Mouse (Mus musculus): ENCODE results near the gene Psg17. TPM values are rescaled to one million over a fixed set of nuclear protein-coding genes. Genes with fewer than 3 reads are reported as not detected.
"Not testable (repeated sequence)": the region's sequence is repeated elsewhere in the genome, so short reads cannot be mapped to it uniquely, and the experiment has no call there.

The Psg17 gene
- polyA plus RNA-seq, 1 experiment from 2014 or later, result not detected

DNA sequence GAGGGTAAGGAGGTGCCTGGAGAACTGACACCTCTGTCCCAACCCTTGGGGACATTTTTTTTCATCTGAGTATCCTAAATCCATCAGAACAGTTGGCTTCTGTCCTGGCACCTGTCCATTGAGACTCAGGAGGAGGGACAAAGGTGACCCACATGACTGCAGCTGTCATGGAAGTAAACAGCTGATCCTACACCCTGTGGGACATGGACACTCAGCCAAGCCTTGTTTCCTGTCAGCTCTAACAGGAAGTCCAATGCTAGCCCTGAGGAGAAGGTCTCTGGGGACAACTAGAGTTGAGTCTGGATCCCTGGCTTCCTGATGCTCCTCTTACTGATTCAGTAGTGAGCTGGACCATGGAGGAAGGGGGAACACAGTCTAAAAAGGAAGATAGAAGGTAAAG is 30.7 kb downstream of the Psg17 start:
- H3K4me3 ChIP-seq (ENCODE audit: low read depth, low read length); H3K9ac ChIP-seq (ENCODE audit: low read length); H3K27ac ChIP-seq (ENCODE audit: low read depth, low read length); DNase-seq (ENCODE audit: low spot score); H3K4me2 ChIP-seq (ENCODE audit: low read depth); H3K27me3 ChIP-seq (ENCODE audit: control insufficient read depth, insufficient read depth, low read length); ATAC-seq (ENCODE audit: insufficient read depth, low FRiP score, low TSS enrichment); H3K4me1 ChIP-seq (ENCODE audit: control insufficient read depth, insufficient read depth, low read length); H3K9me3 ChIP-seq (ENCODE audit: control insufficient read depth, low read length); H3K36me3 ChIP-seq (ENCODE audit: control insufficient read depth, insufficient read depth, low read length): not testable (repeated sequence)

DNA sequence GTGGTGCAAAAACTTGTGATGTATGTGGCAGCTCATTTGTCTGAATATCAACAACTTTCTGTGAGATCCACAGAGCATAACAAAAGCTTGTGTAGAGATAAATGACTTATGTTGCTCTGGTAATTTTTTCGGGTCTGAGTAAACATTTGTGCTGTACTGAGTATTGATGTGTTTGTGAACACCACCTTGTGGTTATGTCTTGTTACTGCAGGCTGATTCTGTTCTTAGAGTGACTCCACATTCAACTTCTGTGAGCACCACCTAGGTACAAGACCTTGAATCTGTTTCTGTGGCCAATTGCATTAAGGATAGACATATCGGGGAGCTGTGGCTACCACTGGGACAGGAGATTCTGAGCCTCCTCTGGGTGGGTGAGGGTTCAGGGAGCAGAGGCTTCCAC is 40.1 kb downstream of the Psg17 start:
- H3K27me3 ChIP-seq (ENCODE audit: control insufficient read depth, insufficient read depth, low read length); ATAC-seq (ENCODE audit: insufficient read depth, low FRiP score, low TSS enrichment); H3K9me3 ChIP-seq (ENCODE audit: control insufficient read depth, low read length); H3K4me3 ChIP-seq (ENCODE audit: low read depth, low read length); H3K9ac ChIP-seq (ENCODE audit: low read length); H3K4me1 ChIP-seq (ENCODE audit: control insufficient read depth, insufficient read depth, low read length); H3K27ac ChIP-seq (ENCODE audit: low read depth, low read length); DNase-seq (ENCODE audit: low spot score); H3K36me3 ChIP-seq (ENCODE audit: control insufficient read depth, insufficient read depth, low read length); H3K4me2 ChIP-seq (ENCODE audit: low read depth): not testable (repeated sequence)
- WGBS, result 52% methylated on average over 2 of the region's 2 CpGs

DNA sequence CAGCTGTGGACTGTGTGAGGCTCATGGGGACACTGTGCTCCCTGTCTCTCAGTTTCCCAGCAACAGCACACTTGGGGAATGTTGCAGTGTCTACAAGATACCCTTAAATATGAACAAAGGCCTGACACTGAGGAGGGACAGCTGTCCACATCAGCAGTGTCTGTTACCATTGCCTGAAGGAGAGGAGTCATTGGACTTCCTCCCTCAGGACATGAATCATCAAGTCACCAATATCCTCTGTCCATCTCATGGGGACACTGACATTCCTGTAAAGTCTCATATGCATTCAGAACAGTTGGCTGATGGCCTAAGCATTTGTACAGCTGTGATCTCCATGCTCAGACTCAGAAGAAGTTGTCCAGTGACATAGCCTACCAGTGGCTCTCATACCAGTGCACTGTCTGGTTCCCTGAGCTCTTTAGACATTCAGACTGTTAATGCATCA is 42.0 kb downstream of the Psg17 start:
- ATAC-seq (ENCODE audit: insufficient read depth, low FRiP score, low TSS enrichment), result no peak
- Histone ChIP-seq H3K9me3 (ENCODE audit: control insufficient read depth, low read length) (no peaks in the 10 kb centered on the region), H3K4me2 (ENCODE audit: low read depth) (no peak overlapping the region), H3K27ac (ENCODE audit: low read depth, low read length) (no peak overlapping the region), H3K27me3 (ENCODE audit: control insufficient read depth, insufficient read depth, low read length) (no peaks in the 10 kb centered on the region), H3K4me1 (ENCODE audit: control insufficient read depth, insufficient read depth, low read length) (no peaks in the 10 kb centered on the region), H3K9ac (ENCODE audit: low read length) (no peak overlapping the region), H3K36me3 (ENCODE audit: control insufficient read depth, insufficient read depth, low read length) (no peaks in the 10 kb centered on the region), H3K4me3 (ENCODE audit: low read depth, low read length) (no peak overlapping the region)
- DNase-seq (ENCODE audit: low spot score), result no peak

Other genes with a start within 250 kb of the Psg17 start
- gene Psg23, start 205.1 kb downstream of the Psg17 start, polyA plus RNA-seq (2014; fragmentation: Nextera tagmentation; extraction: Ambion mirVana), result not detected in 2 replicates
- gene Psg21, start 164.9 kb downstream of the Psg17 start, polyA plus RNA-seq (2014; fragmentation: Nextera tagmentation; extraction: Ambion mirVana), result not detected in 2 replicates
- gene Psg20, start 135.4 kb downstream of the Psg17 start, polyA plus RNA-seq (2014; fragmentation: Nextera tagmentation; extraction: Ambion mirVana), result not detected in 2 replicates
- not detected in 2 replicates for gene Psg22, start 103.5 kb downstream of the Psg17 start, polyA plus RNA-seq (2014; fragmentation: Nextera tagmentation; extraction: Ambion mirVana)
- not detected in 2 replicates for gene Psg19, start 23.1 kb downstream of the Psg17 start, polyA plus RNA-seq (2014; fragmentation: Nextera tagmentation; extraction: Ambion mirVana)
- gene Mill2, start 18.4 kb upstream of the Psg17 start, polyA plus RNA-seq (2014; fragmentation: Nextera tagmentation; extraction: Ambion mirVana), result not detected in 2 replicates
- 1.4 and 2.1 TPM in 2 replicates for gene Pglyrp1, start 49.7 kb upstream of the Psg17 start, polyA plus RNA-seq (2014; fragmentation: Nextera tagmentation; extraction: Ambion mirVana)
- gene Ccdc61, start 88.8 kb upstream of the Psg17 start, polyA plus RNA-seq (2014; fragmentation: Nextera tagmentation; extraction: Ambion mirVana), result 25.5 and 26.2 TPM in 2 replicates
- gene Nova2, start 104.3 kb upstream of the Psg17 start, polyA plus RNA-seq (2014; fragmentation: Nextera tagmentation; extraction: Ambion mirVana), result 8.2 and 10.0 TPM in 2 replicates
- gene Nanos2, start 165.8 kb upstream of the Psg17 start, polyA plus RNA-seq (2014; fragmentation: Nextera tagmentation; extraction: Ambion mirVana), result 0.29 TPM in 1 of 2 replicates, not detected in the other
- 4.4 and 4.7 TPM in 2 replicates for gene Mypop, start 169.6 kb upstream of the Psg17 start, polyA plus RNA-seq (2014; fragmentation: Nextera tagmentation; extraction: Ambion mirVana)
- 27.2 and 31.4 TPM in 2 replicates for gene Irf2bp1, start 182.4 kb upstream of the Psg17 start, polyA plus RNA-seq (2014; fragmentation: Nextera tagmentation; extraction: Ambion mirVana)
- not detected in 2 replicates for gene Foxa3, start 201.9 kb upstream of the Psg17 start, polyA plus RNA-seq (2014; fragmentation: Nextera tagmentation; extraction: Ambion mirVana)
- gene Sympk, start 202.8 kb upstream of the Psg17 start, polyA plus RNA-seq (2014; fragmentation: Nextera tagmentation; extraction: Ambion mirVana), result 30.5 and 35.6 TPM in 2 replicates
- gene Rsph6a, start 233.1 kb upstream of the Psg17 start, polyA plus RNA-seq (2014; fragmentation: Nextera tagmentation; extraction: Ambion mirVana), result not detected in 2 replicates

All from neural tube, embryonic 11.5 days (tissue).